Comparison of ENCODE assay signal across 8 mouse cellular contexts in the genomic region with DNA sequence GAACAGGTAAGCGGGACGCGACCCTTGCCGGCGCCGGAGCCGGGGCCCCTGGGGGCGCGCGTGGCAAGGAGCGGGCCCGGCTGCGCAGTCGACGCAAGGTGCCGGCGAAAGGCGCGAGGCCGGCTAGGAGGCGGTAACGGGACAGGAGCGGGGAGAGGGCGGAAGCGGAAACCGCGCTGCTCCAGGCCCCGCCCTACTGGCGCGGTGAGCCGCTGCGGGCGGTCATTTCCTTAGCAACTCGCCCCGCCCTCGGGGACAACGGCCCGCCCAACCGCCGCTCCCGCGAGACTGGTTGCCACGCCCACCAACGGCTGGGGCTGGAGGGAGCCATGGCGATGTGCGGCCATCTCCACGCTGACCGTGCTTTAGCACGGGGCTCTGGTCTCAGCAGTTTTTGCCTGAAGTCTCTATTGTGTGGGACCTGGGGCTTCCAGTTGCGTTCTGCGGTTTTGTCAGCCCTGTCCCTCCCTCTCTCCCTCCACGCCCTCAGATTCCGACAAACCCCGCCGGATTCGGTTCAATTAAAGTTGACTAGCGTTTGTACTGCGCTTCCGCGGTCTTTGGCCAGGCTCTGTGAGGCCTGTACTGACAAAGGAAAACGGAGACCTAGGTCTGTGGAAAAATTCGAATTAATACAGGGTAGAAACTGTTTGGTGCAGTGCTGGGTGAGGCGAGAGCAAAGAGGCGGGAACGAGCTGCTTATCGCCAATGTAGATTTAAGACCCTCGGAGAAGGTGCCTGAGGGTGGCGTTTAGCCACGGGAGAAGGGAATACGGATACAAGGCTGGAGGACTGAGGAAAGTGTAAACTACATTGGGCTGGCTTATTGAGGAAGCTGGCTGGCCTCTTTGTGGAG. TPM values are rescaled to one million over a fixed set of nuclear protein-coding genes. Genes with fewer than 3 reads are reported as not detected.
DNase-seq lines count a peak whose midpoint lies in the region; ATAC-seq lines count a peak whose summit lies in the region.

Gene Ppm1g, minus strand, starts transcription at position 240 of the 856 bp plus-strand sequence.

- peak; percentile 93 for ATAC-seq in CD4-positive, CD25-positive, alpha-beta regulatory T cell, adult 4 months
- ATAC-seq in heart, embryonic 15.5 days (replicated peaks; ENCODE audit: insufficient number of reproducible peaks, insufficient read depth, low FRiP score, low read depth), result peak; percentile 97
- ATAC-seq in liver, embryonic 15.5 days (ENCODE audit: insufficient read depth), result peak; percentile 92
- ATAC-seq in neural tube, embryonic 12.5 days (ENCODE audit: low FRiP score, low read depth), result peak; percentile 95

- H3K27me3 ChIP-seq in forebrain, embryonic 10.5 days (ENCODE audit: poor library complexity, severe bottlenecking), result no peaks in the 10 kb centered on the region
- no peaks in the 10 kb centered on the region for H3K27me3 ChIP-seq in heart, embryonic 15.5 days
- no peaks in the 10 kb centered on the region for H3K27me3 ChIP-seq in liver, embryonic 15.5 days
- no peaks in the 10 kb centered on the region for H3K27me3 ChIP-seq in neural tube, embryonic 12.5 days (replicated peaks)

- peak within 1 kb of the TSS; percentile 84 for H3K4me3 ChIP-seq in forebrain, embryonic 10.5 days
- H3K4me3 ChIP-seq in heart, embryonic 15.5 days, result peak within 1 kb of the TSS; percentile 97
- H3K4me3 ChIP-seq in liver, embryonic 15.5 days (replicated peaks), result peak within 1 kb of the TSS; percentile 100
- peak within 1 kb of the TSS; percentile 96 for H3K4me3 ChIP-seq in neural tube, embryonic 12.5 days

- peaks cover 23% of the 10 kb centered on the region for H3K4me1 ChIP-seq in forebrain, embryonic 10.5 days
- H3K4me1 ChIP-seq in heart, embryonic 15.5 days (replicated peaks), result peaks cover 17% of the 10 kb centered on the region
- H3K4me1 ChIP-seq in liver, embryonic 15.5 days (replicated peaks), result peaks cover 43% of the 10 kb centered on the region
- peaks cover 6% of the 10 kb centered on the region for H3K4me1 ChIP-seq in neural tube, embryonic 12.5 days

- WGBS in forebrain, embryonic 10.5 days, result under 1% methylated on average over 70 of the region's 70 CpGs
- WGBS in heart, embryonic 15.5 days, result under 1% methylated on average over 70 of the region's 70 CpGs
- WGBS in liver, embryonic 15.5 days (ENCODE audit: insufficient replicate concordance), result under 1% methylated on average over 70 of the region's 70 CpGs
- WGBS in neural tube, embryonic 12.5 days, result under 1% methylated on average over 70 of the region's 70 CpGs

- DNase-seq in c-Kit-negative CD71-positive TER-119-positive erythroid progenitor cells, embryonic 14.5 days (ENCODE audit: low read depth, low spot score), result peak; percentile 94
- DNase-seq in forebrain, embryonic 10.5 days (ENCODE audit: extremely low spot score, low spot score), result peak; percentile 96
- DNase-seq in kidney, postnatal 36 days, result peak; percentile 96 to 99
- DNase-seq in telencephalon, adult 2 months (ENCODE audit: low read depth, low spot score), result peak; percentile 88

- H3K9me3 ChIP-seq in forebrain, embryonic 10.5 days, result no peaks in the 10 kb centered on the region
- H3K9me3 ChIP-seq in heart, embryonic 15.5 days (replicated peaks), result no peaks in the 10 kb centered on the region
- no peaks in the 10 kb centered on the region for H3K9me3 ChIP-seq in liver, embryonic 15.5 days (replicated peaks)
- H3K9me3 ChIP-seq in neural tube, embryonic 12.5 days, result no peaks in the 10 kb centered on the region

- peak within 1 kb of the TSS; percentile 80 for H3K4me2 ChIP-seq in heart, embryonic 15.5 days
- peak within 1 kb of the TSS; percentile 85 for H3K4me2 ChIP-seq in liver, embryonic 15.5 days
- peak within 1 kb of the TSS; percentile 84 for H3K4me2 ChIP-seq in neural tube, embryonic 12.5 days (replicated peaks)

- H3K9ac ChIP-seq in heart, embryonic 15.5 days, result peak within 1 kb of the TSS; percentile 96
- H3K9ac ChIP-seq in liver, embryonic 15.5 days, result peak within 1 kb of the TSS; percentile 96
- H3K9ac ChIP-seq in neural tube, embryonic 12.5 days, result peak within 1 kb of the TSS; percentile 94

- peaks cover 19% of the 10 kb centered on the region for H3K36me3 ChIP-seq in forebrain, embryonic 10.5 days (replicated peaks)
- H3K36me3 ChIP-seq in heart, embryonic 15.5 days, result no peaks in the 10 kb centered on the region
- peaks cover 7% of the 10 kb centered on the region; the same call in 1 of the 2 replicates for H3K36me3 ChIP-seq in liver, embryonic 15.5 days (replicated peaks)
- H3K36me3 ChIP-seq in neural tube, embryonic 12.5 days, result no peaks in the 10 kb centered on the region

- H3K27ac ChIP-seq in forebrain, embryonic 10.5 days, result peak within 1 kb of the TSS; percentile 98
- H3K27ac ChIP-seq in heart, embryonic 15.5 days, result peak within 1 kb of the TSS; percentile 93
- peak within 1 kb of the TSS; percentile 95 for H3K27ac ChIP-seq in liver, embryonic 15.5 days (replicated peaks)
- H3K27ac ChIP-seq in neural tube, embryonic 12.5 days, result peak within 1 kb of the TSS; percentile 90

RNA-seq across cellular contexts. Expression of gene Ppm1g, which starts in this region (rescaled TPM):
- polyA plus RNA-seq in CD4-positive, CD25-positive, alpha-beta regulatory T cell, adult 4 months (2017; shearing (Covaris generic)), result 10 to 100 TPM; 45.9 to 50.4 TPM
- 218 TPM in 2 replicates for polyA plus RNA-seq in forebrain, embryonic 10.5 days (2016; fragmentation: Nextera tagmentation; extraction: Ambion mirVana)
- polyA plus RNA-seq in heart, embryonic 15.5 days (2015; fragmentation: Nextera tagmentation; extraction: Ambion mirVana), result 81.4 and 103 TPM in 2 replicates
- polyA plus RNA-seq in liver, embryonic 15.5 days (2015; fragmentation: Nextera tagmentation; extraction: Ambion mirVana), result 110 and 117 TPM in 2 replicates
- polyA plus RNA-seq in neural tube, embryonic 12.5 days (2016; fragmentation: Nextera tagmentation; extraction: Ambion mirVana), result 151 and 161 TPM in 2 replicates

Comparison
In these comparisons a context has a peak if more than half of its experiments do, and no peak if none do; other contexts are left out.
1. Peak in every context shown above with its lines: DNase-seq, ATAC-seq, H3K4me3 ChIP-seq and H3K27ac ChIP-seq.